Mouse (Mus musculus) gastrocnemius, adult 2 months (tissue): ENCODE results near the gene Snx6. TPM values are rescaled to one million over a fixed set of nuclear protein-coding genes. Genes with fewer than 3 reads are reported as not detected.
"Not testable (repeated sequence)": the region's sequence is repeated elsewhere in the genome, so short reads cannot be mapped to it uniquely, and the experiment has no call there.

ENCODE experiments used
- DNase-seq: peaks from one replicate; pipeline ENCODE4 v3.0.0; 2022
- H3K27ac ChIP-seq: fragments of 200-600 bp; 2 replicates; pipeline ENCODE4 v1.8.1; 2022; ENCODE audit warnings: mild to moderate bottlenecking
- H3K4me3 ChIP-seq: fragments of 200-600 bp; 2 replicates; pipeline ENCODE4 v1.8.1; 2022; ENCODE audit warnings: mild to moderate bottlenecking, moderate library complexity
- CTCF ChIP-seq: fragments of 200-600 bp; IDR thresholded peaks from 2 replicates; pipeline ENCODE4 v1.8.1; 2022; ENCODE audit warnings: antibody characterized with exemption, mild to moderate bottlenecking, moderate library complexity
- intact Hi-C: fragments of 180-260 bp; cut with DNase I; formaldehyde crosslinking; loops from one replicate; pipeline ENCODE4 v1.15.1; 2025
- total RNA-seq, 2 experiments: library from RNA; stranded (reverse); gene quantifications; 2 replicates each; pipeline ENCODE4 v1.2.3; 2021

The Snx6 gene
- total RNA-seq, 2 experiments from 2014 or later = 21.2 to 22.7 TPM

- Histone ChIP-seq H3K4me3 (no peak overlapping the region; the same call in 1 of the 2 replicates), H3K27ac (peak overlapping the region; percentile 65)
- no peak for TF ChIP-seq CTCF
- DNase-seq = peak; percentile 61
- intact Hi-C loops = no loop called here
Observed at GRCm38 (mm10) chr12:54789346-54790143, 6.0 kb downstream of the Snx6 start.

GRCm38 (mm10) chr12:54763624-54764023 is 31.9 kb downstream of the Snx6 start:
- intact Hi-C loops = no loop called here
- Histone ChIP-seq H3K27ac (no peak overlapping the region), H3K4me3 (no peak overlapping the region)
- TF ChIP-seq CTCF = no peak
- DNase-seq = no peak

GRCm38 (mm10) chr12:54760676-54761075 is 34.8 kb downstream of the Snx6 start:
- no peak for DNase-seq
- intact Hi-C loops = no loop called here
- TF ChIP-seq CTCF = no peak
- no peak overlapping the region for H3K27ac ChIP-seq
- no peak overlapping the region for H3K4me3 ChIP-seq

- H3K4me3 ChIP-seq = no peak overlapping the region
- no peak overlapping the region for H3K27ac ChIP-seq
- intact Hi-C loops = no loop called here
- peak; percentile 49 for TF ChIP-seq CTCF
- no peak for DNase-seq
Observed at GRCm38 (mm10) chr12:54758846-54759245, 36.7 kb downstream of the Snx6 start.

- no peak for TF ChIP-seq CTCF
- intact Hi-C loops = no loop called here
- no peak for DNase-seq
- no peak overlapping the region for H3K4me3 ChIP-seq
- H3K27ac ChIP-seq = no peak overlapping the region
Observed at GRCm38 (mm10) chr12:54748647-54749046, 46.9 kb downstream of the Snx6 start.

GRCm38 (mm10) chr12:54738661-54739243 is 56.8 kb downstream of the Snx6 start:
- Histone ChIP-seq H3K27ac (peak overlapping the region; percentile 87), H3K4me3 (peak overlapping the region; percentile 64)
- intact Hi-C loops, DNase-seq: not testable (repeated sequence)

GRCm38 (mm10) chr12:54737891-54738660 is 57.4 kb downstream of the Snx6 start:
- H3K27ac ChIP-seq, H3K4me3 ChIP-seq, intact Hi-C loops, DNase-seq: not testable (repeated sequence)

- peak; percentile 58 for DNase-seq
- peak overlapping the region; percentile 64; the same call in 1 of the 2 replicates for H3K27ac ChIP-seq
- H3K4me3 ChIP-seq = peak overlapping the region; percentile 54
- intact Hi-C loops = not testable (repeated sequence)
Observed at GRCm38 (mm10) chr12:54734307-54735131, 61.0 kb downstream of the Snx6 start.

GRCm38 (mm10) chr12:54729140-54730059 is 66.1 kb downstream of the Snx6 start:
- DNase-seq, H3K27ac ChIP-seq, intact Hi-C loops, H3K4me3 ChIP-seq: not testable (repeated sequence)

- intact Hi-C loops, H3K4me3 ChIP-seq, H3K27ac ChIP-seq, DNase-seq: not testable (repeated sequence)
Observed at GRCm38 (mm10) chr12:54718871-54719786, 76.4 kb downstream of the Snx6 start.

GRCm38 (mm10) chr12:54717516-54717915 is 78.0 kb downstream of the Snx6 start:
- intact Hi-C loops, H3K27ac ChIP-seq, DNase-seq, H3K4me3 ChIP-seq: not testable (repeated sequence)

GRCm38 (mm10) chr12:54713822-54714626 is 81.5 kb downstream of the Snx6 start:
- peak; percentile 56 for DNase-seq
- Histone ChIP-seq H3K27ac (peak overlapping the region; percentile 59; the same call in 1 of the 2 replicates), H3K4me3 (0 out of 2 replicates have a peak overlapping the region, but pooled peaks have one; percentile 41)
- intact Hi-C loops = not testable (repeated sequence)

- H3K4me3 ChIP-seq, intact Hi-C loops, DNase-seq: not testable (repeated sequence)
Observed at GRCm38 (mm10) chr12:54710494-54710879, 85.0 kb downstream of the Snx6 start.

GRCm38 (mm10) chr12:54709691-54710493 is 85.6 kb downstream of the Snx6 start:
- intact Hi-C loops, DNase-seq: not testable (repeated sequence)
- Histone ChIP-seq H3K27ac (peak overlapping the region; percentile 74), H3K4me3 (peak overlapping the region; percentile 58)

More at GRCm38 (mm10) chr12:54710494-54710879, 85.0 kb downstream of the Snx6 start:
- not testable (repeated sequence) for H3K27ac ChIP-seq
